Mouse (Mus musculus) intestine, embryonic 16.5 days (tissue): ENCODE measurements around the gene Olfr10. TPM values are rescaled to one million over a fixed set of nuclear protein-coding genes. Genes with fewer than 3 reads are reported as not detected.
A peak's percentile ranks its signal among the peaks of the same experiment; 100 is the strongest.

Experiments
- ATAC-seq: fragments of 200-750 bp; cut with Nextera tagmentation; 2 replicates; pipeline ENCODE4 v1.8.0; 2017; ENCODE audit warnings: moderate TSS enrichment, moderate library complexity
- H3K27ac ChIP-seq: fragments of 300-500 bp; sonication (generic); 2 replicates; pipeline ENCODE4 v1.5.1; 2014; ENCODE audit warnings: mild to moderate bottlenecking, low read length
- H3K27me3 ChIP-seq: fragments of 300-500 bp; sonication (generic); replicated peaks from 2 replicates; pipeline ENCODE4 v1.6.1; 2014; ENCODE audit warnings: low read length, control low read depth, mixed read lengths; ENCODE audit not compliant: control insufficient read depth, insufficient read depth
- H3K36me3 ChIP-seq: fragments of 300-500 bp; sonication (generic); 2 replicates; pipeline ENCODE4 v1.6.1; 2014; ENCODE audit warnings: low read length, control low read depth; ENCODE audit not compliant: control insufficient read depth, insufficient read depth
- H3K4me1 ChIP-seq: fragments of 300-500 bp; sonication (generic); 2 replicates; pipeline ENCODE4 v1.6.1; 2014; ENCODE audit warnings: low read length, control low read depth, mixed read lengths; ENCODE audit not compliant: control insufficient read depth, insufficient read depth
- H3K4me2 ChIP-seq: fragments of 300-500 bp; sonication (generic); 2 replicates; pipeline ENCODE4 v1.6.1; 2014; ENCODE audit warnings: low read depth, low read length, control low read depth
- H3K4me3 ChIP-seq: fragments of 300-500 bp; sonication (generic); 2 replicates; pipeline ENCODE4 v1.5.1; 2014; ENCODE audit warnings: mild to moderate bottlenecking, low read length
- H3K9ac ChIP-seq: fragments of 300-500 bp; sonication (generic); 2 replicates; pipeline ENCODE4 v1.6.1; 2014; ENCODE audit warnings: low read depth, low read length
- H3K9me3 ChIP-seq: fragments of 300-500 bp; sonication (generic); 2 replicates; pipeline ENCODE4 v1.6.1; 2016; ENCODE audit warnings: low read length, control low read depth; ENCODE audit not compliant: control insufficient read depth
- WGBS: fragments of 180-500 bp; shearing (Covaris S2); extraction: QIAGEN DNeasy Blood & Tissue Kit; methylation state at CpG from one replicate; pipeline ENCODE4 v1.1.7; 2014; 5-methylcytosine and 5-hydroxymethylcytosine counted together
- polyA plus RNA-seq: library from polyadenylated mRNA; unstranded; fragments of >200 nt; fragmentation: Nextera tagmentation; extraction: Ambion mirVana; gene quantifications from 2 replicates; pipeline ENCODE4 v1.2.1, GENCODE M21; 2015

Olfr10 gene
- polyA plus RNA-seq, 1 experiment from 2014 or later: not detected

- peaks cover 18% of the 10 kb centered on the region; the same call in 1 of the 2 replicates for H3K36me3 ChIP-seq
- H3K9me3 ChIP-seq: no peaks in the 10 kb centered on the region
- no peak overlapping the region for H3K4me2 ChIP-seq
- no peak for ATAC-seq
- H3K4me3 ChIP-seq: no peak overlapping the region
- no peak overlapping the region for H3K27ac ChIP-seq
- peaks cover 33% of the 10 kb centered on the region for H3K4me1 ChIP-seq
- no peak overlapping the region for H3K9ac ChIP-seq
- no peaks in the 10 kb centered on the region for H3K27me3 ChIP-seq
- WGBS: 87% methylated on average over 8 of the region's 8 CpGs
These were observed 39.4 kb upstream of the Olfr10 start for GRCm38 (mm10) chr11:49265101-49265500.

- peaks cover 9% of the 10 kb centered on the region; the same call in 1 of the 2 replicates for H3K36me3 ChIP-seq
- H3K9me3 ChIP-seq: no peaks in the 10 kb centered on the region
- ATAC-seq: peak; percentile 50
- peak overlapping the region; percentile 41; the same call in 1 of the 2 replicates for H3K27ac ChIP-seq
- no peak overlapping the region for H3K4me2 ChIP-seq
- 56% methylated on average over 6 of the region's 6 CpGs for WGBS
- no peak overlapping the region for H3K4me3 ChIP-seq
- no peak overlapping the region for H3K9ac ChIP-seq
- H3K4me1 ChIP-seq: peaks cover 23% of the 10 kb centered on the region; the same call in 1 of the 2 replicates
- no peaks in the 10 kb centered on the region for H3K27me3 ChIP-seq
These were observed 37.9 kb upstream of the Olfr10 start for GRCm38 (mm10) chr11:49266671-49267070.

- no peak overlapping the region for H3K9ac ChIP-seq
- H3K4me2 ChIP-seq: no peak overlapping the region
- H3K36me3 ChIP-seq: 0 out of 2 replicates have a peak, but pooled peaks cover 5% of the 10 kb centered on the region
- H3K27ac ChIP-seq: no peak overlapping the region
- no peak for ATAC-seq
- 87% methylated on average over 10 of the region's 10 CpGs for WGBS
- no peaks in the 10 kb centered on the region for H3K9me3 ChIP-seq
- peaks cover 16% of the 10 kb centered on the region; the same call in 1 of the 2 replicates for H3K4me1 ChIP-seq
- H3K4me3 ChIP-seq: no peak overlapping the region
- no peaks in the 10 kb centered on the region for H3K27me3 ChIP-seq
These were observed 37.2 kb upstream of the Olfr10 start for GRCm38 (mm10) chr11:49267316-49267715.

GRCm38 (mm10) chr11:49267970-49268579, 36.5 kb upstream of the Olfr10 start:
- H3K4me2 ChIP-seq: no peak overlapping the region
- no peak overlapping the region for H3K4me3 ChIP-seq
- H3K4me1 ChIP-seq: peaks cover 14% of the 10 kb centered on the region; the same call in 1 of the 2 replicates
- H3K27ac ChIP-seq: peak overlapping the region; percentile 60
- WGBS: 57% methylated on average over 15 of the region's 15 CpGs
- no peak for ATAC-seq
- H3K27me3 ChIP-seq: no peaks in the 10 kb centered on the region
- no peaks in the 10 kb centered on the region for H3K9me3 ChIP-seq
- no peak overlapping the region for H3K9ac ChIP-seq
- no peaks in the 10 kb centered on the region for H3K36me3 ChIP-seq

- Histone ChIP-seq H3K27me3 (no peaks in the 10 kb centered on the region), H3K27ac (no peak overlapping the region), H3K4me3 (no peak overlapping the region), H3K9me3 (no peaks in the 10 kb centered on the region), H3K4me1 (peaks cover 10% of the 10 kb centered on the region; the same call in 1 of the 2 replicates), H3K9ac (no peak overlapping the region), H3K36me3 (no peaks in the 10 kb centered on the region), H3K4me2 (no peak overlapping the region)
- 91% methylated on average over 9 of the region's 9 CpGs for WGBS
- ATAC-seq: no peak
These were observed 34.8 kb upstream of the Olfr10 start for GRCm38 (mm10) chr11:49269761-49270160.

GRCm38 (mm10) chr11:49270368-49270767, 34.2 kb upstream of the Olfr10 start:
- WGBS: 87% methylated on average over 4 of the region's 4 CpGs
- H3K4me2 ChIP-seq: no peak overlapping the region
- ATAC-seq: no peak
- H3K9ac ChIP-seq: no peak overlapping the region
- H3K9me3 ChIP-seq: no peaks in the 10 kb centered on the region
- H3K27me3 ChIP-seq: no peaks in the 10 kb centered on the region
- H3K27ac ChIP-seq: no peak overlapping the region
- H3K4me1 ChIP-seq: peaks cover 10% of the 10 kb centered on the region; the same call in 1 of the 2 replicates
- no peak overlapping the region for H3K4me3 ChIP-seq
- H3K36me3 ChIP-seq: no peaks in the 10 kb centered on the region

- 31% methylated on average over 7 of the region's 7 CpGs for WGBS
These were observed 33.2 kb upstream of the Olfr10 start for GRCm38 (mm10) chr11:49271334-49271733.

GRCm38 (mm10) chr11:49273834-49274519, 30.6 kb upstream of the Olfr10 start:
- Histone ChIP-seq H3K4me3 (no peak overlapping the region), H3K27ac (no peak overlapping the region), H3K9me3 (no peaks in the 10 kb centered on the region), H3K4me2 (no peak overlapping the region), H3K36me3 (no peaks in the 10 kb centered on the region), H3K9ac (no peak overlapping the region), H3K4me1 (no peaks in the 10 kb centered on the region), H3K27me3 (no peaks in the 10 kb centered on the region)
- WGBS: 63% methylated on average over 11 of the region's 11 CpGs
- ATAC-seq: no peak

More at GRCm38 (mm10) chr11:49271334-49271733, 33.2 kb upstream of the Olfr10 start:
- H3K27ac ChIP-seq: no peak overlapping the region
- no peak overlapping the region for H3K4me3 ChIP-seq
- H3K9ac ChIP-seq: no peak overlapping the region
- no peaks in the 10 kb centered on the region for H3K9me3 ChIP-seq
- no peak overlapping the region for H3K4me2 ChIP-seq
- peaks cover 5% of the 10 kb centered on the region; the same call in 1 of the 2 replicates for H3K4me1 ChIP-seq
- ATAC-seq: no peak
- H3K36me3 ChIP-seq: no peaks in the 10 kb centered on the region
- no peaks in the 10 kb centered on the region for H3K27me3 ChIP-seq

GRCm38 (mm10) chr11:49278222-49278621, 26.3 kb upstream of the Olfr10 start, which contains the start of gene Olfr1393:
TSS of gene Olfr1393 (plus strand) at chr11:49278304.
- Histone ChIP-seq H3K9ac (no peak within 1 kb of the TSS), H3K4me3 (no peak within 1 kb of the TSS), H3K4me2 (no peak within 1 kb of the TSS), H3K4me1 (no peaks in the 10 kb centered on the region), H3K27me3 (no peaks in the 10 kb centered on the region), H3K9me3 (no peaks in the 10 kb centered on the region), H3K27ac (no peak within 1 kb of the TSS), H3K36me3 (no peaks in the 10 kb centered on the region)
- ATAC-seq: no peak
- 71% methylated on average over 3 of the region's 3 CpGs for WGBS
